Mouse (Mus musculus) T-helper 1 cell (primary cell): ENCODE measurements around the gene Pdlim1.

Experiments used
- in situ Hi-C: fragments of 300-600 bp; cut with MboI, MseI; formaldehyde crosslinking; loops from one replicate; pipeline ENCODE4 v1.15.1; 2025; ENCODE audit warnings: high pct_unique_total_duplicates

The Pdlim1 gene

DNA sequence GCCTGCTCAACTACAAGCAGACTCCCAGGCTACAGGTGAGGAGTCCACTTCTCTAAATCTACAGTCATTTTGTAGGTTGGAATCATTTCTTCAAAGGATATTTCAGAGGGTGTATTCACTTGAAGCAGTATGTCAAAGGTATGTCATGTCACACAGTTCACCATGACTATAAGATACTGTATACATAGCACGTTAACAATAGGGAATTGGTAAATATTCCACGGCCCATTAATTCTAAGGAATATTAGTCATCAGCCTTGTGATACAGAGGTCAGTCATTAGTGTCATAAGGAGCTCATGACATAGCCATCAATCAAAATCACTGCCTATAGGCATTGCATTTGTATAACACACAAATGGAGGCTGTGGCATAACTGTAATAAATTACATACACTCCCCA is 13.1 kb upstream of the Pdlim1 start:
- in situ Hi-C loops, result no loop called here

DNA sequence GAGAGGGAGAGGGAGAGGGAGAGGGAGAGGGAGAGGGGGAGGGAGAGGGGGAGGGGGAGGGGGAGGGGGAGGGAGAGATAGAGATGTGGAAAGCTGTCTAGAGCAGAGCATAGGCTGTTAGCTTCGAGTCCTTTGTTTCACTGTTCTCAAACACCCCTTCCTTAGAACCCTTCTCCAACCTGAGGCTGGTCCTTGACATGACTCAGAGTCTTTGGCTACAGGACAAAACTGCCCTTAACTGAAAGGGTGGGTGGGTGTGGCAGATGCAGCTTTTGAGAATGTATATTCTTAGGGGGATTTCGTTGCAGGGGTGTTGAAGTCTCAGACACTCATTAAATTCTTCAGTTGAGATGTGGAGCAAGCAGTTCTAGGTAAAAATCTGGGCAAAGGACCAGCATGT is 11.8 kb upstream of the Pdlim1 start:
- in situ Hi-C loops, result no loop called here

DNA sequence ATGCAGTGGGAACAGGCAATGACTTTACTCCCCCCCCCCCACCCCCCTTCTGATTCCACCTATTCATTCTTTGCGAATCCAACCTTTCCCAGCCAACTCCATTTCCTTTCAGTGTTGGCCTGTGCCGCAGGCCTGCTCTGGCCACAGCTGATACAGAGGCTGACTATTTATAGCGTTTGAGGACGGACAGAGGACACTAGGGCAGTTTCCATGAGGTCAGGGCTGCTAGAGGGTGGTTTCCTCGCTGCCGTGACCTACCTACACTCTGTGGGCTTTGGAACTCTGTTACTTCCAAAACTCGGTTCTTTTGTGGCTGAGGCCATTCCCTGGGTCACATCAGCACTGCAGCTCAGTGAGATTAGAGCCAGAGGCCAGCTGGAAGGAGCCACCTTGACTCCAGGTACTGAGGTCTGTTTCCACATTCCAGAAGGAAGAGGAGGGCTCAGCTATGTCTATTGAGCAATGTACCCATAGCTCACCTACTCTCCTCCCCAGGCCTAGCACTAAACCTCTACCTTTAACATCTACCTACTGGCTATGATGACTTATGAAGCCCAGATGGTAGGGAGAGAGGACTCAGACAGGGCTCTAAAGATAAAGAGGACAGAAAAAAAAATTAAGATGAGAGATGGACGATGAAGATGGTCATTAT is 6.9 kb upstream of the Pdlim1 start:
- in situ Hi-C loops, result no loop called here

DNA sequence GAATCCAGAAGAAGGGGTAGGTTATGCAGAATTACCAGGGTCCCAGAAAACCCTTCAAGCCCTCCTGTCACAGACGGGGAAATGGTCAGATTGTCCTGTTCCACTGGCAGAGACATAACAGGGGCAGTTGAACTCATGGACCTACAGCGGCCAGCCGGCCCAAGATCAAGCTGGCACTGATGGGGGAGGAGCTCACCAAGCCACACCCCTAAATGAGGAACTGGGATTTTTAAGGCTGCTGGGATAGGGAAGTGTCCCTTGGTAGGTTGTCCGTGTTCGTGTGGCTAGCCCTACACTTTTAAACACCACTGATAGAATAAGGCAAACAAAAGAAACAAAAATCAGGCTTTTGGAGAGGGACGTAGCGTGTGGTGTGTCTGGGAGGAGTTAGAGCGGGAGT is 5.9 kb upstream of the Pdlim1 start:
- in situ Hi-C loops, result no loop called here

DNA sequence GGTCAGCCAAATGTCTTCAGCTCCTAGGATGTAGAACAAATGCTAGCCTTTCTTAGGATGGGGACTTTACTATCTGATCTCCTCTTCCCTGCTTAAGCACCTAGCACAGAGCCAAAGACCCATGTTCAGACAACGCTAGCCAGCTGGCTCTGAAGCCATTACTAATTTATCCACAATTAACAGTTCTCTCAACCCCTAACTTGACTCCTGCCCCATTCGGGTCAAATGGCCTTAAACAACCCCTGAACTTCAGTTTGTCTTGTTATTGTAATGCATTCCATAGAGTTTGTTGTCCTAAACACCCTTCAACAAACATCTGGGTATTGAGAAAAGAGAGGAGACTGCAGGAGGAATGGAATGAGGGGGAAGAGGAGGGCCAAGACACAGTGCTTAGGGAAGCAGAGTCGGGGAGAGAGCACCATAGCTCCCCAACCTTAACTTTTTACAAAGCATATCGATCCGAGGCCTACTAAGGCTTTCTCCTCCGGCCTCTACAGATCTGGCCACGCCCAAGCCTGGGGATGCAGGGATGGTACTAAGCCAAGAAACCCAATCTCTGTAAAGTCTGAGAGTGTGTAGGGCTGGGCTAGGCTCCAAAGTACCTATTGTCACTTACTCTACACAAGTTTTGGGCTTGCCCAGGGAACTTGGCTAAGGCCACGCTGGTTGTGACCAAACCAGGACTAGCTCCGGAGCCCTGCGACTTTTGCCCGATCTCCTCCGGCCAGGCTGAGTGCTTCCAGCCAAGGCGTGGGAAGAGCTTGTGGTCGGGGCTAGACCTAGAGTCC is 4.0 kb upstream of the Pdlim1 start:
- in situ Hi-C loops, result no loop called here

DNA sequence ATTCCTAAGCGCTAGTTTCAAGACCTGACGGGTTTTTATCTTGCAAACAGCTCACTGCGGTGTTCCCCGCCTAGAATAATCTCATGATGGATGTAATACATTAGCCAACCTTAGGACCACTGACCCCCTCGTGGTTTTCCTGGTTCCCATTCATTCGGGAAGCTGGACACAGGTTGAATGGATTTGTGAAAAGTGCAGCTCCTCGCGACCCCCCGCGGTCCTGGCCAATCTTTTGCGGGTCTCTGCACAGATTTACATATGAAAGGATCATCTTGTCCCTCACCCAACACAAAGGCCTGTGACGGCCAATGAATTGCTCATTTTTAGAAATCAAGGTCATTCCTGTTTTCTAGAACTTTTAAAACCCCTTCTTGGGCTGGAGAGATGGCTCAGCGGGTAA is 1.0 kb upstream of the Pdlim1 start:
- in situ Hi-C loops, result no loop called here

DNA sequence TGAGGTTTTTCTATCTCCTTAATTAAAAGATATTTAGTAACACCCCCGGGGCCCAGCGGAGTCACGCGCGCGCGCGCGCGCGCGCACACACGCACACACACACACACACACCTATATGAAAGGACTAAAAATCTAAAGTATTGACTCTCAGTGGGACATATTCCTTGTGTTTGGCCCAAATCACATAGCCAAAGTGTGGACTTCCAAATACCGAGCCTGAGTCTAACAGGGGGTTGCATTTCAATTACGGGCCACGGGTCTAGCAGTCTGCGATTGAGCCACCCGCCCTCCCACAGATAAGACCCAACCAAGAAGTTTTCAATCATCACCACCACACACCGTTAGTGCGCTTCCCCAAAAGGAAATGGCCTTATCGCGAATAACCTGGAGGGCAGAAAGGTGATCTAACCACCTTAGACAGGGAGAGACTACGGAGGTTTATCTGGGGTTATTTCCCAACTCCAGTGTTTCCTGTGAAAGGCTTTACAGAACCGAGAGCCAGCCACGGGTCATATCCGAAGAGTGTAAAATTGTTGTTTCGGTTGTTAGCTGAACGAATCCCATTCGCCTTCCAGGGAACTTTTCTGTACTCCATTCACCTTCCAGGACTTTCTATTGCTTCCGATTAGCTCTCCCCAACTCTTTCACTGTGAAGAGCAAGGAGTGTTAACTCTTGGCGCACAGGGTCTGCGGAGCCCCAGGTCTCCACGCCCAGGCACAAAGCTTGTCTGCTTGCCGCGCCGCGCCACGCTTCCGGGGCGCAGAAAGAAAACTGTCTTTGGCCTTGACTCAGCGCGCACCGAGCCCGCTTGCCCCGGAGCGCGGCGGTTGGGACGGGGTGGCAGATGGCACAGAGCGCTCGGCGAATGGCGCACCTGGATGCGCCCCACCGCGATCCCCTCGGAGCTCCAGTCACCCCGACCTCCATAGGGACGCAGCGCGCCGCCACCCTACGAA is 1.0 kb downstream of the Pdlim1 start:
- in situ Hi-C loops, result no loop called here

DNA sequence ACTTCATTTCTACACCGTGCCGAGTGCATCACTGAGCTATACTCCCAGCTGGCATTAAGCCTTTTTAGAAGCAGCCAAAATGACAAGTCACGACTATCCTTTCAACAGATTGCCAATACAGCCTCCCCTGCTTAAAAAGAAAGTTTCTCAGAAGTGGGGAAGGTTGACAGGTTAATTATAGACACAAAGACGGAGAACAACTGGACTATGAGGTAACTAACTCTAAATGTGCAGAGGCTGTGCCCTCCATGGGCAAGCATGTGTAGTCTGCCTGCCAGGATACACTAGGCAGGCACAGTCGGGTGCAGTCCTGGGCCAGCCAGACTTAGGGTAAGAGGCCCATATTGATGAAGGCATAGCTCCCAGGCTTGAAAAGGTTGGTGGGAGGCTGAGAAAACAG is 2.1 kb downstream of the Pdlim1 start:
- in situ Hi-C loops, result no loop called here

DNA sequence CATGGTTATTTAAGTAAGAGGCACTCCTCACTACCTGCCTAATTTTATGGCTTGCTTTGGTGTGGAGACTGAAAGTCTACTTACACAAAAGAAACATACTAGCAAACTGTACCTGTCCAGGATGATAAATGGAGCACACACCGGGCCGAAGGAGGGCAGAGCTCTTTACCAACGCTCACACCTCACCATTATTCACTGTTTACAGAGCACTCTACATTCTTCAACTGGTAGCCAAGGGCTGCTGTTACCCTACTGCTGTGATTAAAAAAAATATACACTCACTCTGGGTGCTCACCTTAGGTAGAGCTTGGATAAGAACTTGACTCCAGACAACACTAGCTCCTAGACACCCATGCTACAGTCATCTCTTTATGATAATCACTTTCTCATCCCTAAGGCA is 3.1 kb downstream of the Pdlim1 start:
- in situ Hi-C loops, result no loop called here

DNA sequence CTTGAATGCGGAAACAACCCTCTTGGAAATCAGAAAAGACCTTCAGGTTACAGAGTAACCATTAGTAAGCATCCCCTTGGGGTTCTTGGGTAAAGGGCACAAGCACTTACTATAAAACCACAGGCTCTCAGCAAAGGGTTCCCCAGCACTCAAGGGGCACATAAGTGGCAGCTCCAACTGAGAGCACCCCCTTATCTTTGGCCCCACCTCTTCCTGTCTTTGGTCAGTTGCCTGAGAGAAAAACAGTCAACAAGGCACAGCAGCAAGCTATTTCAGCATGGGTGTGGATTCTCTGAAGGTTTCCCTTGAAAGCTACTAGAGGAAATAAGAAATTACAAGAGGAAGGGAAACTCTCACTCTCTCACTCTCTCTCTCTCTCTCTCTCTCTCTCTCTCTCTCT is 4.3 kb downstream of the Pdlim1 start:
- in situ Hi-C loops, result no loop called here

DNA sequence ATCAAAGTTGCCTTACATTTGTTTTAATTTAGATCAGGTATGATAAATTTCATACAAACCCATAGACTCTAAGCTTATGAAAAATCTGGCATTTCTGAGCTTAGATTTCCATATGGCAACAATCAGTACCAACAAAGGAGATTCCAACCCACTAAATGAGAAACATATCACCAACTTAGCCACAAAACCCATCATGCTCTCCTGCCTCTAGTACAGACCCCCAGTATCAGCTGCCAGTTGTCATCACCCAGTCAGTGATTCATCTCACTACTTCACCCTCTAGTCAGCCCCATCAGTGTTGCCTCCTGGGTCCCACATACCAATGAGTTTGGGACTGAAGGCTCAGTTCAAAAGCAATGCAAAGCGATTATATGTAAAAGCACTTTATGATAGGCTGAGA is 12.2 kb downstream of the Pdlim1 start:
- in situ Hi-C loops, result no loop called here

DNA sequence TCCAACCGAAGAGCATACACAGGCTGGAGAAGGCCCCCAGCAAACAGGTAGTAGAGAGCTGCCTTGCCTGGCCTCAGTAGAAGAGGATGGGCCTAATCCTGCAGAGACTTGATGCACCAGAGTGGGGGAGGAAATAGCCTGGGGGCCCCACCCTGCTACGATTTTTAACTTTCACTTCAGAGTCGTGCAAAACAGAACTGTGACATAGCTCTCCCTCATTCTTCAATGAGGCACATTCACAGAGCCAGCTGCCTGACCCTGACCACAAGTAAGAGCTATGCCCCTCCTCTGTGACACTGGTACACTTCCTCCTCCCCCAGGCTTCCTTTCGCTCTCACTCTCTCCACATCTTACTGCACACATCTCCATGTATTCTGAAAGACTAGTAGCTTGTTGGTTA is 14.2 kb downstream of the Pdlim1 start:
- in situ Hi-C loops, result no loop called here

DNA sequence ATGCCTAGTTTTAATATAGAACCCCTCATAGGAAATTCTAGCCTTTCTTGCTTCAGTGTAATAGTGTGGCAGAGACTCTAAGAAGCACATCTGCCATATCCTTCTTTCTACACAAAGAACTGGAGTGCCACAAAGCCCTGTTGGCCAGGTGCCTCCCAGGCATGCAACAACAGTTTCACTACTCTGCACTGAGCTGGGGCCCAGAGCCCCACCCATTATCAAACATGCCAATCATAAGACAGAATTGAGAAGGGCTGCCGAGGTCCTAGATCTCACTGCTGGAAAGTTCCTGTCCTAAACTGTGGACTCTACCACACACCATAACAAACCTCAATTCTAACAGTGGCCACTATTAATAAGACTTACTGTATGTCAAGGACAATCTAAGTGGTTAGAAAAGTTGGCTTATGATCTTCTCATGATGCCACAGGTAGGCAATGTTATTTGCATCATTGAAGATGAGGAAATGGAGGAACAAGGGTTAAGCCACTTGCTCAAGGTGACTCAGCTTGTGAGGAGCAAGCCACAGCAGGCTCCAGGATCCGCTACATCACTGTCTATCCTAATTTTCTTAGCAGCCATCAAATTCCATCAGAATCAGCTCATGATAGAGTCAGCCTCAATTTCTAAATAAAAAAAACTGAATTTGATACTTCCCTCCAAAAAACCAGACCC is 15.1 kb downstream of the Pdlim1 start:
- in situ Hi-C loops, result no loop called here

DNA sequence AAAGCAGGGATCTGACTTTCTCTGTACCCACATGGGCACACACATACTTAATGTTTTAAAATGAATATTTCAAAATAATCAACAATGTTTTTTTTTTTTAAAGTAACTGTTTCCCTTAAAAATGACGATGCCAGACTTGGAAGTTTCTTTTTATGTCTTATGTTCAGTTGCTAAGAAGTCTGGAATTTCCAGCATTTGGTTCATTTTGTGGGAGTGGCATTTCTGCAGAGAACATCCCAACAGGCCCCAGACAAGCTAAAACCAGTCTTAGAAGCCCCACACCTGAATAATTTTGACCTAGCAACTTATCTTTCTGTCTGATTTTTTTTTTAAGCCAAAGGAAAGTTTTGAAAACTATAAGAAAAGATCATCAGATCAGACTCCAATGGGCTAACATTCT is 16.1 kb downstream of the Pdlim1 start:
- in situ Hi-C loops, result no loop called here

DNA sequence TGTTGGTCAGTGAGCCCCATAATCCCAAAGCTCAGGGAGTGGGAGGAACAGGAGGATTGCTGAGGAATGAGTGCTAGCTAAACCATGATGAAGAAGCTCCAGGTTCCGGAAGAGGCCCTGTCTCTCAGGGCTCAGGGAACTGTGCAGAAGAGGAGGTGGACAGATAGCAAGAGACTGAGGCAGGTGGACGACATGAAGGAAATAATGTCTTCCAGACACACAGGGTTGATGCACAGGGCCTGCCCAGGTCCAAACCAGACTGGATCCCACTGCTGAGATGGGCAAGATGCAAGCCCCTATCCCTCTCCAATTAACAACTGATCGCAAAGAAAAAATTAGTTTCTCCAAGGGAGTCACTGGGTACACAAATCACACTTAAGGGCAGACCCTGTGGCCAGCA is 16.9 kb downstream of the Pdlim1 start:
- in situ Hi-C loops, result no loop called here

DNA sequence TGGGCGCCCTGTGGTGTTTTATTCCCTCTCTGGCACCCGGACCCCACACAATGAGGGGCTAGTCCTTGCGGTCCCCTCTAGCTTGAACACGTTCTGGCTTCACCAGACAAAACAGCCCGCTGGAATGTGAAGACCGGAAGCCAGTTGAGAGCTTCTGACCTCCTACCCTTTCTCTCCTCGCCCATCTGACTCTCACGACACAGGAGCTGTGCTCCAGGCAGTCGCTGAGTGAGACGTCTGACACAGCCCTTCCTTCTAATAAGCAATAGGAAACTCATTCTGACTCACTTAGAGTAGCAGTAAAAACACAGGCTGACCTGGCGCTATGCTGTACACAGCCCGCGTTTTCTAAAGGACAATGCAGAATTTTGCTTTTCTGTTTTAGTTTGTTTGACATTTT is 17.9 kb downstream of the Pdlim1 start:
- in situ Hi-C loops, result no loop called here

DNA sequence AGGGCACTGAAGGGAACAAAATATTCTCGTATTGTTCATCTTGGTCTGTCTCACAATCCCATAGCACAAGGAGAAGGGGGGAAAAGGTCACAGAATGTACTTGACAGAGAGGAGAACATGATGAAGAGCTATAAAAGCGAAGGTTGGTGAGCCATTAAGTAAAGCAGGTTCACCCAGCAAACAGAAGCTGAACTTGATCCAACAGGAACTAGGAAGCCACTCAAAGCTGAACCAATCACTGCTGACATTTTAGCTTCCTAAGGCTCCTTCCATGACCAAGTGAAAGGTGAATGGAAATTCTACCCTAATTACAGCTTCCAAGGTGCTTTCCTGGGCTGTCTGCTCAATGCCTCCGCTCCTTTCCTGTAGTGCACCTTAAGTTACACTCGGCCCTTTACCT is 20.5 kb downstream of the Pdlim1 start:
- in situ Hi-C loops, result no loop called here

DNA sequence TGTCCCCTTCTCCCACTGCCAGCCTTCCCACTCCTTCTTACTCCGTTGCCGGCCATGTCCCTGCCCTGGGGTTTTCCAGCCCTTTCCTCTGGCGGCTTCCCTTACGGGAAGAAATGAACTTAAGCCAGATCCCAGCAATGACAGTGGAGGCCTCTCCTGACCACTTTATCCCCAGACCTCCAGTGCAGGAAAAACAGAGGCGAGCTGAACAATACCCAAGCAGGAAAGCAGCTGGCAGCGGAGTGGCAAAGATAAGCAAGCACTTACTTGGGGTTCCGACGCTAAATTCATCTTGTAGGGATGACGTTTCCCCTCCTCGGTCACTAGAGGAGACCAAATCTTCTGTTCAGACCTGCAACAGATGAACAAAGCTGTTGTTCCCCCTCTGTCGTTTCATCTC is 22.3 kb downstream of the Pdlim1 start:
- in situ Hi-C loops, result no loop called here

DNA sequence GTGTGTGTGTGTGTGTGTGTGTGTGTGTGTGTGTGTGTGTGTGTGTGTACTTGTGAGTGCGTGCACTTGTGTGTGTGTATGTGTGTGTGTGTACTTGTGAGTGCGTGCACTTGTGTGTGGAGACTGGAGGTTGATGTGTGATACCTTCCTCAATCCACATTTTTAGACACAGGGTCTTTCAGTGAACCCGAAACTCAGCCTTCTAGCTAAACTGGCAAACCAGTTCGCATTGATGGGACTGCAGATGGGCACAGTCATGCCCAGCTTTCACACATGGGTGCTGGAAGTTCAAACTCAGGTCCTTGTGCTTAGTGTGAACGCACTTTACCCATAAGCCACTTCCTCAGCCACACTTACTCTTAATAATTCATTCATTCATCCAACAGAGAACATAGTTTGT is 23.2 kb downstream of the Pdlim1 start:
- in situ Hi-C loops, result no loop called here

DNA sequence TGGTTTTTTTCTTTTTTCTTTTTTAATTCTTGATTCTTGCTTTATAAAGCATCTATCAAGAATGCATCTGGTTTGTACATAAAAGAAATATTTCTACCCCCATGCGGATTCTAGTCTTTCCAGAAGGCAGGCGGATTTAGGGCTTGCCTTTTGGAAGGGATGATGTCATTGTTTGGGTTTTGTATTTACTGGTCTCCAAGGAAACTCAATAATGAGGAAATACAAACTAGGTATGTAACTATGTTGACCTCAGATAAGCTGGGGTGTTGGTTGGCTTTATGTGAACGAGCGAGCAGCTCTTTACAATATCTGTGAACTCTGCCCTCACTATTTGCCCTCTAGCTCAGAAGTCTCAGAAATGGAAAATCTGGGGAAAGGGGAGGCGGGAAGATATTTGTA is 24.4 kb downstream of the Pdlim1 start:
- in situ Hi-C loops, result no loop called here

DNA sequence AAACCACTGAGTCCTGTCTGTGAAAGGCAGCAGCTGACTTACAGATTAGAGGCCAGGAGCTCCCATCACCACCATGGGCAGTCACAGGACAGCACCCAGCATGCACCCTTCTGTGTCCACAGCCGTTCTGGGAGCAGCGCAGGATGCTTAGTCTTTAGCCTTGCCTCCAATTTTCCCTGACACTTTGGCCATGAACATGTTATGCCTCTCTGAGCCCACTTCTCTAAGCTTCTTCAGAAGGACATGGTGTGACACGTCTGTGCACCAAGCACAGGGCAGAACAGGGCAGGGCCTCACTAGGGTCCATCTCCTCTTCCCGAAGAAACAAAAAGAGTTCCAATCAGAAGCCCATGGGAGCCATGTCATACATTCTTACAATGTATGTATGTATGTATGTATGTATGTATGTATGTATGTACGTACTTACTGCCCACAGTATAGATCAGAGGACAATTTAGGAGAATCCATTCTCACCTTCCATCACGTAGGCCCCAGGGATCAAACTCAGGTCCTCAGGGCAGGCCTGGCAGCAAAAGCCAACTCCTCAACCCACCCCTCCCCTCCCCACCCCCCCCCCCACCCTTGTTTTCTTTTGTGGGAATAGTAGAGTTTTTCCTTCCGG is 24.9 kb downstream of the Pdlim1 start:
- in situ Hi-C loops, result no loop called here
